Mouse (Mus musculus) gastrocnemius, postnatal 36 days (tissue): ENCODE measurements around the gene Prkca. TPM values are rescaled to one million over a fixed set of nuclear protein-coding genes. Genes with fewer than 3 reads are reported as not detected.

ENCODE experiments used
- DNase-seq, 2 experiments: peaks; one replicate each; pipeline ENCODE4 v3.0.0; 2022
- intact Hi-C: fragments of 180-260 bp; cut with DNase I; formaldehyde crosslinking; loops from one replicate; pipeline ENCODE4 v1.15.1; 2025
- long read RNA-seq, 2 experiments: library from polyadenylated mRNA; stranded (forward); transcript quantifications; one replicate each; pipeline ENCODE4 v2.0.0; 2021
- total RNA-seq, 2 experiments: library from RNA; stranded (reverse); gene quantifications; 2 replicates each; pipeline ENCODE4 v1.2.3; 2021

Prkca gene
- total RNA-seq, result 10 to 100 TPM; 57.7 to 61.2 TPM
- long read RNA-seq, experiment 1, full-length matches to known transcripts, result 2 of 25 reads
- long read RNA-seq, experiment 1, partial matches to known transcripts, result 0 of 25 reads
- long read RNA-seq, experiment 1, other reads (novel, unspliced or antisense), result 23 of 25 reads
- long read RNA-seq, experiment 2, full-length matches to known transcripts, result 2 of 18 reads
- long read RNA-seq, experiment 2, partial matches to known transcripts, result 2 of 18 reads
- long read RNA-seq, experiment 2, other reads (novel, unspliced or antisense), result 14 of 18 reads

GRCm38 (mm10) chr11:108343789-108344462, at the start of gene Prkca:
Prkca (minus strand) TSS chr11:108343928.
- peak; percentile 92 to 93 for DNase-seq
- intact Hi-C loops, result loop anchor here (5.0 kb wide), 2 partner anchors 42 to 122 kb away; no protein-coding TSS in a partner anchor

GRCm38 (mm10) chr11:108385666-108386024, 41.9 kb upstream of the Prkca start:
- intact Hi-C loops, result loop anchor here (10.0 kb wide), 1 partner anchor 521 kb away; no protein-coding TSS in a partner anchor
- DNase-seq, result no peak

GRCm38 (mm10) chr11:108384920-108385665, 41.4 kb upstream of the Prkca start:
- DNase-seq, result no peak

GRCm38 (mm10) chr11:108382664-108383063, 38.9 kb upstream of the Prkca start:
- DNase-seq, result no peak
- intact Hi-C loops, result loop anchor here (10.0 kb wide), 1 partner anchor 518 kb away; no protein-coding TSS in a partner anchor

More at GRCm38 (mm10) chr11:108384920-108385665, 41.4 kb upstream of the Prkca start:
- intact Hi-C loops, result loop anchor here (10.0 kb wide), 1 partner anchor 520 kb away; no protein-coding TSS in a partner anchor

GRCm38 (mm10) chr11:108378363-108378751, 34.6 kb upstream of the Prkca start:
- DNase-seq, result no peak
- intact Hi-C loops, result loop anchor here (2.0 kb wide), 2 partner anchors 250 to 354 kb away; no protein-coding TSS in a partner anchor

GRCm38 (mm10) chr11:108377680-108378362, 34.1 kb upstream of the Prkca start:
- DNase-seq, result peak; percentile 64 to 77

GRCm38 (mm10) chr11:108376815-108377214, 33.1 kb upstream of the Prkca start:
- intact Hi-C loops, result no loop called here
- no peak for DNase-seq

More at GRCm38 (mm10) chr11:108377680-108378362, 34.1 kb upstream of the Prkca start:
- intact Hi-C loops, result loop anchor here (2.0 kb wide), 2 partner anchors 249 to 353 kb away; no protein-coding TSS in a partner anchor

- no peak for DNase-seq
- intact Hi-C loops, result no loop called here
Observed at GRCm38 (mm10) chr11:108367046-108367445, 23.3 kb upstream of the Prkca start.

GRCm38 (mm10) chr11:108365600-108365999, 21.9 kb upstream of the Prkca start:
- no peak for DNase-seq
- intact Hi-C loops, result no loop called here

GRCm38 (mm10) chr11:108364945-108365589, 21.3 kb upstream of the Prkca start:
- peak in 1 of 2 experiments; percentile 9 for DNase-seq
- intact Hi-C loops, result no loop called here

GRCm38 (mm10) chr11:108363991-108364390, 20.3 kb upstream of the Prkca start:
- no peak for DNase-seq
- intact Hi-C loops, result no loop called here

GRCm38 (mm10) chr11:108362965-108363364, 19.2 kb upstream of the Prkca start:
- DNase-seq, result no peak
- intact Hi-C loops, result no loop called here

- no peak for DNase-seq
- intact Hi-C loops, result no loop called here
Observed at GRCm38 (mm10) chr11:108360983-108361382, 17.3 kb upstream of the Prkca start.

GRCm38 (mm10) chr11:108358911-108359310, 15.2 kb upstream of the Prkca start:
- intact Hi-C loops, result no loop called here
- DNase-seq, result no peak

GRCm38 (mm10) chr11:108356020-108356419, 12.3 kb upstream of the Prkca start:
- no peak for DNase-seq
- intact Hi-C loops, result no loop called here

GRCm38 (mm10) chr11:108352842-108353388, 9.2 kb upstream of the Prkca start:
- DNase-seq, result no peak
- intact Hi-C loops, result no loop called here

- no peak for DNase-seq
- intact Hi-C loops, result no loop called here
Observed at GRCm38 (mm10) chr11:108350799-108351198, 7.1 kb upstream of the Prkca start.

- no peak for DNase-seq
- intact Hi-C loops, result no loop called here
Observed at GRCm38 (mm10) chr11:108345321-108345720, 1.6 kb upstream of the Prkca start.

GRCm38 (mm10) chr11:108344759-108345158, 1.0 kb upstream of the Prkca start:
- DNase-seq, result no peak
- intact Hi-C loops, result loop anchor here (5.0 kb wide), 2 partner anchors 42 to 122 kb away; no protein-coding TSS in a partner anchor
